Mouse (Mus musculus) CH12.LX (cell line): ENCODE measurements around the gene Mrpl41. TPM values are rescaled to one million over a fixed set of nuclear protein-coding genes. Genes with fewer than 3 reads are reported as not detected.
A peak's percentile ranks its signal among the peaks of the same experiment; 100 is the strongest.

Experiments
- DNase-seq: peaks from one replicate; pipeline ENCODE4 v3.0.0-alpha.2; 2013; ENCODE audit errors: extremely low read depth
- H3K27ac ChIP-seq: 2 replicates; pipeline ENCODE4 v1.5.1; 2012; ENCODE audit warnings: low read depth, mild to moderate bottlenecking, control low read depth, moderate library complexity; ENCODE audit not compliant: insufficient read depth
- H3K27me3 ChIP-seq: replicated peaks from 2 replicates; pipeline ENCODE3; 2012; ENCODE audit warnings: inconsistent platforms
- H3K36me3 ChIP-seq, 2 experiments: replicated peaks in 1 of 2; 2 replicates each; pipeline versions ENCODE3 to v1.6.1; 2012; ENCODE audit warnings: inconsistent platforms in 1 of 2, low read length in 1 of 2, mild to moderate bottlenecking in 1 of 2, mixed read lengths in 1 of 2, moderate library complexity in 1 of 2; ENCODE audit not compliant: control insufficient read depth in 1 of 2, insufficient read depth in 1 of 2
- H3K4me1 ChIP-seq, 2 experiments: 2 replicates each; pipeline ENCODE4 v1.6.1; 2012; ENCODE audit warnings: inconsistent platforms in 1 of 2, moderate library complexity in 1 of 2; ENCODE audit not compliant: insufficient read depth in 2 of 2, control insufficient read depth in 1 of 2
- H3K4me2 ChIP-seq: 2 replicates; pipeline ENCODE4 v1.6.1; 2012; ENCODE audit warnings: low read depth, mild to moderate bottlenecking, control low read depth; ENCODE audit not compliant: poor library complexity, insufficient read depth, severe bottlenecking
- H3K4me3 ChIP-seq, 3 experiments: fragments of 150-350 bp in 1 of 3; sonication (generic) in 1 of 3; replicated peaks in 1 of 3; 2 replicates each; pipeline versions ENCODE3 to v1.5.1; 2011 to 2012; ENCODE audit warnings: low read depth in 2 of 3, low read length in 2 of 3, mild to moderate bottlenecking in 2 of 3, moderate library complexity in 2 of 3, control low read depth in 1 of 3, improper control_type of control experiment in 1 of 3, inconsistent platforms in 1 of 3, mixed read lengths in 1 of 3; ENCODE audit not compliant: poor library complexity in 1 of 3
- H3K79me2 ChIP-seq: replicated peaks from 2 replicates; pipeline ENCODE4 v1.6.1; 2012; ENCODE audit warnings: mild to moderate bottlenecking, moderate library complexity; ENCODE audit not compliant: control insufficient read depth, poor library complexity, insufficient read depth, severe bottlenecking; ENCODE audit errors: extremely low read depth
- H3K9ac ChIP-seq: 2 replicates; pipeline ENCODE4 v1.6.1; 2012; ENCODE audit warnings: low read depth, mild to moderate bottlenecking, control low read depth, moderate library complexity; ENCODE audit not compliant: insufficient read depth
- H3K9me3 ChIP-seq: replicated peaks from 2 replicates; pipeline ENCODE3; 2012; ENCODE audit warnings: low read length, inconsistent platforms, mixed read lengths
- BHLHE40 ChIP-seq: IDR thresholded peaks from 2 replicates; pipeline ENCODE4 v1.6.1; 2011; ENCODE audit warnings: mild to moderate bottlenecking, low read depth, low read length, improper control_type of control experiment
- CHD1 ChIP-seq: IDR thresholded peaks from 2 replicates; pipeline ENCODE4 v1.6.1; 2012; ENCODE audit warnings: low read depth, low read length, improper control_type of control experiment, inconsistent platforms
- CTCF ChIP-seq, 2 experiments: IDR thresholded peaks in 1 of 2; conservative IDR thresholded peaks in 1 of 2; 2 replicates each; pipeline ENCODE4 v1.5.1; 2011 to 2012; ENCODE audit warnings: low read depth in 2 of 2, low read length in 2 of 2, improper control_type of control experiment in 1 of 2, inconsistent platforms in 1 of 2, mild to moderate bottlenecking in 1 of 2, moderate library complexity in 1 of 2
- E2F4 ChIP-seq: IDR thresholded peaks from 2 replicates; pipeline ENCODE4 v1.6.1; 2011; ENCODE audit warnings: low read depth, low read length, improper control_type of control experiment; ENCODE audit not compliant: insufficient replicate concordance
- ELF1 ChIP-seq: IDR thresholded peaks from 2 replicates; pipeline ENCODE4 v1.6.1; 2014; ENCODE audit warnings: low read depth, mild to moderate bottlenecking, inconsistent platforms, low read length, improper control_type of control experiment
- EP300 ChIP-seq: IDR thresholded peaks from 2 replicates; pipeline ENCODE4 v1.6.1; 2011; ENCODE audit warnings: low read length, improper control_type of control experiment
- ETS1 ChIP-seq: conservative IDR thresholded peaks from 2 replicates; pipeline ENCODE4 v1.6.1; 2012; ENCODE audit warnings: low read depth, mild to moderate bottlenecking, inconsistent platforms, low read length, improper control_type of control experiment, moderate library complexity
- GABPA ChIP-seq: IDR thresholded peaks from 2 replicates; pipeline ENCODE4 v1.6.1; 2012; ENCODE audit warnings: low read depth, low read length, improper control_type of control experiment, inconsistent platforms; ENCODE audit not compliant: insufficient replicate concordance
- HCFC1 ChIP-seq: IDR thresholded peaks from 2 replicates; pipeline ENCODE4 v1.6.1; 2012; ENCODE audit warnings: low read depth, mild to moderate bottlenecking, inconsistent platforms, low read length, improper control_type of control experiment
- IRF4 ChIP-seq: IDR thresholded peaks from 2 replicates; pipeline ENCODE4 v1.6.1; 2014; ENCODE audit warnings: low read depth, mild to moderate bottlenecking, inconsistent platforms, low read length, improper control_type of control experiment
- MAFK ChIP-seq: IDR thresholded peaks from 2 replicates; pipeline ENCODE4 v1.6.1; 2011; ENCODE audit warnings: low read length, improper control_type of control experiment; ENCODE audit not compliant: insufficient replicate concordance
- MAX ChIP-seq: IDR thresholded peaks from 2 replicates; pipeline ENCODE4 v1.6.1; 2011; ENCODE audit warnings: low read length, improper control_type of control experiment
- MEF2A ChIP-seq: IDR thresholded peaks from 2 replicates; pipeline ENCODE4 v1.6.1; 2014; ENCODE audit warnings: low read depth, mild to moderate bottlenecking, inconsistent platforms, low read length, improper control_type of control experiment, borderline replicate concordance
- MXI1 ChIP-seq: IDR thresholded peaks from 2 replicates; pipeline ENCODE4 v1.6.1; 2011; ENCODE audit warnings: mild to moderate bottlenecking, low read depth, low read length, improper control_type of control experiment
- MYC ChIP-seq: IDR thresholded peaks from 2 replicates; pipeline ENCODE4 v1.6.1; 2011; ENCODE audit warnings: low read depth, mild to moderate bottlenecking, improper control_type of control experiment, low read length
- NELFE ChIP-seq: IDR thresholded peaks from 2 replicates; pipeline ENCODE4 v1.6.1; 2011; ENCODE audit warnings: low read depth, low read length, improper control_type of control experiment
- NRF1 ChIP-seq: IDR thresholded peaks from 2 replicates; pipeline ENCODE4 v1.6.1; 2014; ENCODE audit warnings: low read depth, mild to moderate bottlenecking, inconsistent platforms, low read length, improper control_type of control experiment, moderate library complexity
- PAX5 ChIP-seq: IDR thresholded peaks from 2 replicates; pipeline ENCODE4 v1.6.1; 2012; ENCODE audit warnings: low read length, inconsistent platforms, mixed read lengths
- POLR2A ChIP-seq: IDR thresholded peaks from 2 replicates; pipeline ENCODE4 v1.6.1; 2011; ENCODE audit warnings: low read depth, mild to moderate bottlenecking, improper control_type of control experiment, low read length
- POLR2AphosphoS2 ChIP-seq: IDR thresholded peaks from 2 replicates; pipeline ENCODE4 v1.6.1; 2011; ENCODE audit warnings: low read depth, low read length, improper control_type of control experiment
- RAD21 ChIP-seq: IDR thresholded peaks from 2 replicates; pipeline ENCODE4 v1.6.1; 2011; ENCODE audit warnings: low read depth, mild to moderate bottlenecking, low read length, improper control_type of control experiment, moderate library complexity
- RCOR1 ChIP-seq: conservative IDR thresholded peaks from 2 replicates; pipeline ENCODE4 v1.6.1; 2012; ENCODE audit warnings: low read depth, mild to moderate bottlenecking, inconsistent platforms, low read length, improper control_type of control experiment
- SIN3A ChIP-seq: IDR thresholded peaks from 2 replicates; pipeline ENCODE4 v1.6.1; 2012; ENCODE audit warnings: low read length, improper control_type of control experiment, inconsistent platforms
- SMC3 ChIP-seq: IDR thresholded peaks from 2 replicates; pipeline ENCODE4 v1.6.1; 2011; ENCODE audit warnings: low read depth, low read length, improper control_type of control experiment
- TBP ChIP-seq: conservative IDR thresholded peaks from 2 replicates; pipeline ENCODE4 v1.6.1; 2011; ENCODE audit warnings: low read depth, low read length, improper control_type of control experiment
- TCF12 ChIP-seq: IDR thresholded peaks from 2 replicates; pipeline ENCODE4 v1.6.1; 2014; ENCODE audit warnings: low read depth, mild to moderate bottlenecking, inconsistent platforms, low read length, improper control_type of control experiment
- UBTF ChIP-seq: IDR thresholded peaks from 2 replicates; pipeline ENCODE4 v1.6.1; 2012; ENCODE audit warnings: low read depth, mild to moderate bottlenecking, inconsistent platforms, low read length, improper control_type of control experiment, moderate library complexity
- USF1 ChIP-seq: IDR thresholded peaks from 2 replicates; pipeline ENCODE4 v1.6.1; 2014; ENCODE audit warnings: low read depth, mild to moderate bottlenecking, inconsistent platforms, low read length, improper control_type of control experiment
- USF2 ChIP-seq: conservative IDR thresholded peaks from 2 replicates; pipeline ENCODE4 v1.6.1; 2011; ENCODE audit warnings: low read depth, low read length, improper control_type of control experiment
- ZKSCAN1 ChIP-seq: IDR thresholded peaks from 2 replicates; pipeline ENCODE4 v1.6.1; 2012; ENCODE audit warnings: low read depth, inconsistent platforms, low read length, improper control_type of control experiment, borderline replicate concordance
- ZMIZ1 ChIP-seq: IDR thresholded peaks from 2 replicates; pipeline ENCODE4 v1.6.1; 2012; ENCODE audit warnings: low read depth, mild to moderate bottlenecking, inconsistent platforms, low read length, improper control_type of control experiment
- dilution Hi-C: fragments of 300-500 bp; cut with MboI; formaldehyde crosslinking; loops from 2 replicates; pipeline ENCODE4 v1.14.3; 2020; ENCODE audit warnings: low sequenced_read_pairs; ENCODE audit not compliant: extremely low pct_unique_long_range_greater_than_20kb, extremely low pct_ligation_motif_present
- in situ Hi-C: fragments of 300-500 bp; cut with MboI; formaldehyde crosslinking; loops from 3 replicates; pipeline ENCODE4 v1.14.3; 2019; ENCODE audit warnings: low sequenced_read_pairs, low pct_ligation_motif_present, low pct_unique_long_range_greater_than_20kb, mixed read lengths
- polyA plus RNA-seq: library from polyadenylated mRNA; unstranded; fragments of >175 nt; gene quantifications from 2 replicates; pipeline ENCODE4 v1.2.1, GENCODE M21; 2012; ENCODE audit warnings: low read depth; ENCODE audit not compliant: insufficient read length
- total RNA-seq, 2 experiments: library from RNA; depleted of rRNA; stranded (reverse); fragments of 300-350 nt in 1 of 2; fragments of >200 nt in 1 of 2; gene quantifications; 2 replicates each; pipeline ENCODE4 v1.2.3; 2012 to 2014

Gene Mrpl41
- total and polyA plus RNA-seq, 3 experiments, result 58.3 to 118 (median 77.8) TPM

GRCm38 (mm10) chr2:24976960-24977359, 2.1 kb upstream of the Mrpl41 start:
- no peak overlapping the region; the same call in 1 of the 2 replicates for H3K4me2 ChIP-seq
- TF ChIP-seq CTCF (conservative IDR thresholded peaks at IDR 0.05 in 1 of 2, IDR thresholded peaks at IDR 0.05 in 1 of 2; ENCODE audit: low read depth in 2 of 2, low read length in 2 of 2) (no peak), ZMIZ1 (no peak), USF1 (no peak)
- in situ Hi-C loops, result no loop called here
- no peak overlapping the region for H3K27ac ChIP-seq
- H3K4me1 ChIP-seq, result peaks cover 6 to 33% of the 10 kb centered on the region in 2 experiments; a peak in 3 of 4 replicates
- no peak for DNase-seq
- no peak overlapping the region for H3K9ac ChIP-seq
- H3K4me3 ChIP-seq, result no peak overlapping the region
- dilution Hi-C loops, result no loop called here
- peaks cover 8 to 46% of the 10 kb centered on the region in 2 experiments for H3K36me3 ChIP-seq
- H3K27me3 ChIP-seq, result no peaks in the 10 kb centered on the region
- no peaks in the 10 kb centered on the region for H3K9me3 ChIP-seq
- H3K79me2 ChIP-seq, result 0 out of 2 replicates have a peak, but pooled peaks cover 5% of the 10 kb centered on the region

DNA sequence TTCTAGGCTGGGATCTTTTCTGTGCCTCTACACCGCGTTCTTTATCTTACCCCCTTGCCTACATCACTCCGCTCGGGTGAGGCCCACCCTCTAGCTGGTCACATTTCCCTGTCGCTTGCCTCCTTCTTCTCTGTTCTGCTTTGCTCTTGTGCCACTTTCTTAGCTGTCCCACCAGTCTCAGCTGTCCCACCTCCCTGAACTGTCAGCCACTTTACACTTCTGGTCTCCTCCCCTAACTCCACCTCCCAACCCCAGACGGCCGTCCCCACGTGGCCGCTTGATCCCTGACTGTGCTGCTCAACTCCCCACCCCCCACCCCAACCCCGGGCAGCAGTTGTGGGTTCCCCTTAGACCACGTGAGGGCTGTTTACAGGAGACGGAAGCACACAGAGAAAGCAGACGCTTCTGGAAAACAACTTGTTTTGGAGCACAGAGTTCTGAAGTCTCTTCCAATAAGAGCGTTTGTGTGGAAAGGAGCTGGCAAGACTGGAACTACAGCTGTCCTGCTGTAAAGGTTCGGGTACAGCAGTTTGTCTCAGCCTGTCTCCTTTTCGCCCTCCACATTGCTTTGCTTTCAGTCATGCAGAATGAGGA, 903 bp upstream of the Mrpl41 start, which contains the start of gene Pnpla7:
TSS of gene Pnpla7 (plus strand) at position 330 of the 594 bp plus-strand sequence.
- dilution Hi-C loops, result no loop called here
- no peak; the same call in 1 of the 2 replicates for TF ChIP-seq ZMIZ1
- TF ChIP-seq BHLHE40, result peak; percentile 83
- peak; percentile 98 for TF ChIP-seq MXI1
- TF ChIP-seq GABPA, result no peak
- TF ChIP-seq POLR2AphosphoS2, result no peak
- TF ChIP-seq ZKSCAN1, result no peak
- no peak for TF ChIP-seq EP300
- peak; percentile 52; the same call in 1 of the 2 replicates for TF ChIP-seq NELFE
- TF ChIP-seq E2F4, result no peak
- peak; percentile 97 for TF ChIP-seq SIN3A
- TF ChIP-seq PAX5, result no peak
- TF ChIP-seq USF2, result peak; percentile 68
- no peak for TF ChIP-seq NRF1
- TF ChIP-seq IRF4, result 0 out of 2 replicates have a peak, but pooled peaks have one; percentile 17
- 0 out of 2 replicates have a peak, but pooled peaks have one; percentile 18 for TF ChIP-seq ELF1
- peak; percentile 50; the same call in 1 of the 2 replicates for TF ChIP-seq TBP
- no peak for TF ChIP-seq RCOR1
- TF ChIP-seq HCFC1, result no peak; the same call in 1 of the 2 replicates
- no peak; the same call in 1 of the 2 replicates for TF ChIP-seq POLR2A
- no peak for TF ChIP-seq UBTF
- TF ChIP-seq SMC3, result no peak
- TF ChIP-seq MEF2A, result 0 out of 2 replicates have a peak, but pooled peaks have one; percentile 16
- no peak for TF ChIP-seq CHD1
- no peak for TF ChIP-seq CTCF (conservative IDR thresholded peaks at IDR 0.05 in 1 of 2, IDR thresholded peaks at IDR 0.05 in 1 of 2; ENCODE audit: low read depth in 2 of 2, low read length in 2 of 2)
- TF ChIP-seq TCF12, result peak; percentile 53; the same call in 1 of the 2 replicates
- TF ChIP-seq MAFK, result no peak
- peak; percentile 82 for TF ChIP-seq MYC
- peak; percentile 89 for TF ChIP-seq MAX
- peak; percentile 32; the same call in 1 of the 2 replicates for TF ChIP-seq ETS1
- peak; percentile 84 for TF ChIP-seq USF1
- no peak for TF ChIP-seq RAD21

More for the DNA sequence above, 903 bp upstream of the Mrpl41 start, which contains the start of gene Pnpla7:
- no peaks in the 10 kb centered on the region for H3K9me3 ChIP-seq
- in situ Hi-C loops, result no loop called here
- peak within 1 kb of the TSS; percentile 74 for H3K4me2 ChIP-seq
- peaks cover 14 to 46% of the 10 kb centered on the region in 2 experiments for H3K36me3 ChIP-seq
- H3K9ac ChIP-seq, result peak within 1 kb of the TSS; percentile 51
- peak within 1 kb of the TSS; percentile 75 to 86 (median 81) for H3K4me3 ChIP-seq
- H3K4me1 ChIP-seq, result peaks cover 6 to 33% of the 10 kb centered on the region in 2 experiments; a peak in 3 of 4 replicates
- 0 out of 2 replicates have a peak, but pooled peaks cover 5% of the 10 kb centered on the region for H3K79me2 ChIP-seq
- peak; percentile 95 for DNase-seq
- no peaks in the 10 kb centered on the region for H3K27me3 ChIP-seq
- H3K27ac ChIP-seq, result peak within 1 kb of the TSS; percentile 46
